Mouse (Mus musculus) thymus, postnatal 14 days (tissue): ENCODE measurements around the gene Vmn1r123.
"Not testable (repeated sequence)": the region's sequence is repeated elsewhere in the genome, so short reads cannot be mapped to it uniquely, and the experiment has no call there.

Source experiments
- DNase-seq: peaks from one replicate; pipeline ENCODE4 v3.0.0; 2021

Vmn1r123 gene

GRCm38 (mm10) chr7:21161885-21162284 lies at the start of gene Vmn1r123:
Gene Vmn1r123, plus strand, starts transcription at chr7:21162185.
- not testable (repeated sequence) for DNase-seq

GRCm38 (mm10) chr7:21134028-21134427 lies 28.0 kb upstream of the Vmn1r123 start, which contains the start of gene Vmn1r122:
Gene Vmn1r122, minus strand, starts transcription at chr7:21134128.
- DNase-seq = not testable (repeated sequence)

- not testable (repeated sequence) for DNase-seq
Observed at GRCm38 (mm10) chr7:21190323-21190722, 28.3 kb downstream of the Vmn1r123 start, which contains the start of gene Gm5157. Gene Gm5157, minus strand, starts transcription at chr7:21190423.
